Mouse (Mus musculus) megakaryocyte, adult 5-6 weeks (primary cell): ENCODE results near the gene Atpaf1. TPM values are rescaled to one million over a fixed set of nuclear protein-coding genes. Genes with fewer than 3 reads are reported as not detected.
A peak's percentile ranks its signal among the peaks of the same experiment; 100 is the strongest.

Source experiments
- ATAC-seq: 2 replicates; pipeline ENCODE4 v1.8.0; 2016; ENCODE audit warnings: mild to moderate bottlenecking, inconsistent platforms; ENCODE audit not compliant: poor library complexity, severe bottlenecking
- total RNA-seq, 2 experiments: library from RNA; stranded (forward) in 1 of 2; stranded (reverse) in 1 of 2; fragments of 153-499, 151-499 nt in 1 of 2; fragments of 221-1000, 200-1000 nt in 1 of 2; gene quantifications; 2 replicates each; pipeline versions ENCODE4 v1.2.3 to v1.2.4; 2015 to 2017

The Atpaf1 gene
- total RNA-seq (2015): 14.4 and 21.8 TPM in 2 replicates
- total RNA-seq (2017): 5.8 and 7.5 TPM in 2 replicates

GRCm38 (mm10) chr4:115784769-115785510 lies at the start of gene Atpaf1:
TSS of gene Atpaf1 (plus strand) at chr4:115784812.
- ATAC-seq: peak; percentile 89

GRCm38 (mm10) chr4:115734867-115735266 lies 49.7 kb upstream of the Atpaf1 start:
- ATAC-seq: no peak

DNA sequence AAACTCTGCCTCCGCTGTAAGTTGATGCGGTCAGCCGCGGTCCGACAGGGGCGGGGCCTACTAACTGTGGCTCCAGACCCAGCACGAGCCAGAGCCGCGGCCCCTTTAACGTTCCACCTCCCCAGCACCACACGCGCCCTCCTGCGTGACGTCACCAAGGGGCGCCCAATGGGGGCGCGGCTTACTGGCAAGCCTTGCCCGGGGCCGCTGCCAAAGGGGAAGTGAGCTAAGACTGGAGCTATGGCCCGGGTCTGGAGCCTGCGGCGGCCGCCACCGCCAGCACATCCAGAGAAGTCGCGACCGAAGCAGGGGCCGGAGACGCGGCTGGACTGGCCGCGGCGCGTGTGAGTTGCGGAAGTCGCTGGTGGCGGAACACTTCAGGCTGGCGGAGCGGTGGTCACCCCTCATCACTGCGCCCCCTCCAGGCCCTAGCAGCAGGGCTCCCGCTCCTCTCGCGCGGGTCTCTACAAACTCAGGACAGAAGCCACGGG lies 47.0 kb upstream of the Atpaf1 start, which contains the start of gene Efcab14:
Gene Efcab14 (plus strand): TSS at position 194 of the 491 bp plus-strand sequence.
- ATAC-seq: peak; percentile 88

DNA sequence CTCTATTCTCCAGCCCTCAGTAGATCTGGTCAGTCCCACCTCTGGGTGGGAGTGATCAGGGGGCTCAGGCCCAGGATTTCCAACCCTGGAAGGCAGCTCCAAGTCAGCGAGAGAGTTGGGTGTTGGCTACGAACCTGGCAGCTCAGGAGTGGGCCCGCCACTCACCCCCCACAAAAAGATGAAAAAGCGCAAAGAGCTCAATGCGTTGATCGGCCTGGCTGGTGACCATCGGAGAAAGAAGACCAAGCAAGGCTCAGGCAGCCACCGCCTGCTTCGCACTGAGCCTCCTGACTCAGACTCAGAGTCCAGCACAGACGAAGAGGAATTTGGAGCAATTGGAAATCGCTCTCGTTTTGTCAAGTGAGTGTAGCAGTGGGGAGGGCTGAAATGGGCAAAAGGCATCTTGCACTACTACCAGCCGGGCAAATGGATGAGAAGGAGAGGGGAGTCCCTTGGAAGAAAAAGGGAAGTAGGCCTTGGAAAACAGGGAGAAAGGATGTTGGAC lies 46.1 kb upstream of the Atpaf1 start:
- no peak for ATAC-seq

DNA sequence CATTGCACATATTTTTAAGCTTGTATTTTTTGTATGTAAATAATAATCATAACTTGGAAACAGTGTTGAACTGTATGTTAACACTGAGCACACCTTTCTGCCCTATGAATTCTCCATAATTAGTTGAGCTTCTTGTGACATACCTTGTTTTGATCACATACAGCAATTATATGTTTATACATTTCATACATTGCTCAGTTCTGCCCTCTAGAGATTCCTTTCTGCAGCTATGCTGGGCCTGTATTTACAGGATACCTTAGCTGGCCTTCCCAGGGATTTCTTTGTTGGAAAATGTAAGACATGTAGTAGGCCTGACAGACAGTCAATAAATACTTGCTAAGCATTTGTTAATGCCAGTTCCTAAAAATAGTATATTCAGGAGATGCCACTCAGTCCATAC lies 42.0 kb upstream of the Atpaf1 start:
- no peak for ATAC-seq

GRCm38 (mm10) chr4:115743096-115743495 lies 41.5 kb upstream of the Atpaf1 start:
- no peak for ATAC-seq

- no peak for ATAC-seq
These were observed 36.4 kb upstream of the Atpaf1 start for GRCm38 (mm10) chr4:115748181-115748580.

DNA sequence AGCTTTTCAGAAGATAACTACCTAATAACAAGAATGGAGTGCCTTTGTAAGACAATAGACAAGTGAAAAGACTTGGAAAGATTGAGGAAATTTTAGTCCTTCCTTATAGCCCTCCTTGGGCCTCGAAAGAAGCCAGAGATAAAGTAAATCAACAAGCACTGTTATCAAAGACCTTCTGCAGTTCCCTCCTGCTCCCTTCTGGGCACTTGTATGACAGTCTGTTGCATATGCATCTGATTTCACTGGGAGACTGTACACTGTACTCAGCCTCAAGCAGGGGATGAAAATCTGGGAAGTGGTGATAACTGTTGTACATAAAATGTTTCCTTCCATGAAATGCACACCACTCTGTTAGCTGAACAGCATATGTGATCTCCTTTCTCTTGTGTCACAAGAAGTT lies 35.3 kb upstream of the Atpaf1 start:
- no peak for ATAC-seq

DNA sequence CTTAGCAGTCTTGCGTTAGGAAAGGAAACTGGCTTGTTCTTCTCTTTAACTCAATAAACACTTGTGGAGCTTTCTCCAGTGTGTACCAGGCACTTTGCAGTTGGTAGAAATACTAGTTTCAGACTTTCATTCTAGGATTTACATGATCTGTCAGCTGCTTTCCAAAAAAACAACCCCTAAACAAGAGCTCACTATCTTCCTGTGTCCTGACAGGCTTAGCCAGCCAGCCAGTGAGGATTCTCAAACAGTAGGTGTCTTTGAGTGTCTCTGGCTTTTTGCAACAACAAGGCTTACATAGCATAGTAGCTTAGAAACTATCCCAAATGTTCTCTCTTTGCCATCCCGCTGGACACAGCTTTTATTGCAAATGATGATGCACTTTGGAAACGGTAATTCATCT lies 30.5 kb upstream of the Atpaf1 start:
- no peak for ATAC-seq

DNA sequence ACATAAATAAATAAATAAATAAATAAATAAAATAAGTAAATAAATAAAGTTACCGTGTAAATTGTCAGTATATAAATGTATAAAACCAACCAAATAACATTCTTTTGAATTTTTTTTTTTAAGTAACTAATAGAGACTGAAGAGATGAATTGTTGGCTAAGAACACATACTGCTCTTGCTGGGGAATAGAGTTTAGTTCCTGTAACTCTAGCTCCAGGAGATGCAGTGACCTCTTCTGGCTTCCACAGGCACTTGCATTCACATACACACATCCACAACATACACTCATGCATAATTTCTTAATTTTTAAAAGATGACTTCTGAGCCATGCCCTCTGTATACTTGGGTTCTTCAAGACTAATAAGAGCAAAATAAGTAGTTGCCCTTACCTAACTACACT lies 29.8 kb upstream of the Atpaf1 start:
- 0 out of 2 replicates have a peak, but pooled peaks have one; percentile 30 for ATAC-seq

- no peak for ATAC-seq
These were observed 23.4 kb upstream of the Atpaf1 start for GRCm38 (mm10) chr4:115761206-115761605.

DNA sequence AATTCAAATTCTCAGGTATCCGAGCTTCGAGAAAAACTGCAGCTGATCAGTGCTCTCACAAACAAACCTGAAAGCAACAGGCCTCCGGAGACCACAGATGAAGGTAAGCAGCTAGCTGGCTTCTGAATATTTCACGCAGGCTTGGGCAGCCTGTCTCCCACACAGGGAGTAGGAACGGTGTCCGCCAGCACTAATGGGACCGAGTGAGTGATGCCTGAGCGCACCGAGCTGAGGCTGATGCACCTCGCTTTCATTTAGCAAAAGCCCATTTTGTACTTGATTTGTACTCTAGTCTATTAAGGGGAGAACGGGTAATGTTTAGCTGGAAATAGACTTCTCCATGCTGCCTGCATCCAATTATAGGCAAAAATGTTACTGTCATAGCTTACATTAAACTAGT lies 20.0 kb upstream of the Atpaf1 start:
- ATAC-seq: no peak

- ATAC-seq: no peak
These were observed 16.8 kb upstream of the Atpaf1 start for GRCm38 (mm10) chr4:115767647-115768467.

DNA sequence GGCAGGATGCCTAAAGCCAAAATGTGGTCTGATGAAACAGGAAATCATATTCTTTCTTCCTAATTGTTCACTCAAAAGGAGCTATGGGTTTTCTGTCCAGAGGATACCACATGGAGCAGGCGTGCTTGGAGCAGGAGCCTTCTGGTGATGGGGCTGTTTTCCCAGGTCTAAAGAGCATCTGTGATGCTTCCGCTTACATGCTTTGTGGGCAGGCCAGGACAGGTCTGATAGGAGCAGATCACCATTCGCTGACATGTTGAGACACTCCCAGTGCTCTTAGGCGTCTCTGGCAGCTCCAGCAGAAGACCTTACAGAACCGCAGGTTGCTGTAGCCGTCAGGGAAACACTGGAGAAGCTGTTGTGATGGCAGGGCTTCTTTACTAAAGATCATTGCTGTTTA lies 9.6 kb upstream of the Atpaf1 start:
- no peak for ATAC-seq

DNA sequence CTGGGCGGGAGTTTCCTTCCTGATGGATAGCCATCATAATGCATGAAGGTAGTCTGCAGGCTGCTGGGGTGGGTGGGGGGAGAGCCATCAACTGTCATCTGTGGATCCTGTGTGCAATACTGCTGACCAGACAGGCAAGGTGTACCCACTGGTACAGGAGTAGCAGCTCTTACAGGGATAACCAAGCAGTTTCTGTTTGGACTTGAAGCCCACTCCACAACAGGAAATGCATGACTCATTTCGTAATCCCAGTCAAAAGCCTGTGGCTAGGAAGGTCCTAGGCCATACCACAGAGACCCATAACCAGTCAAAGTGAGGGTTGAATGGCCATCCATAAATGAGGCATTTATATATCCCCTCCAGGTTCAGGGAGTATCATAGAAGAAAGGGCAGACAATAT lies 7.0 kb upstream of the Atpaf1 start:
- ATAC-seq: 0 out of 2 replicates have a peak, but pooled peaks have one; percentile 10

- no peak for ATAC-seq
These were observed 4.3 kb upstream of the Atpaf1 start for GRCm38 (mm10) chr4:115780269-115780668.

DNA sequence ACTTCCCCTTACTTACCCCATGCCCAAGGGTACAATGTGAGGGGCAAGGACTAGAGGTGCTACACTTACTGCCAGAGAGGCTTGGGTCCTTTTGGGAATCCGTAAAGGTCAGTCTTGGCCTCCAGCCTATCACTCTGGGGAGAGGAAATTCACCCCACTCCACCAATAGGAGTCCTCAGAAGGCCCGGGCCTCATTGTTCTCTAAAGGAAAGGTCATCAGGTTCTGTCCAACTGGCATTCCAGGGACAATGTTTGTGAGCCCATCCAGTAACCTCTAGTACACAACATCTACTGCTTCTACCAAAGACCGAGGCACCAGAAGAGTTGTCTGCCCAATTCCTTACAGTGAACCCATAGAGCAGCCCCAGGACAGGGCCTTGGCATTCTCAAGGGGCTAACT lies 3.7 kb upstream of the Atpaf1 start, which contains the start of gene Tex38:
Gene Tex38 (minus strand): TSS at position 101 of the 400 bp plus-strand sequence.
- no peak for ATAC-seq

DNA sequence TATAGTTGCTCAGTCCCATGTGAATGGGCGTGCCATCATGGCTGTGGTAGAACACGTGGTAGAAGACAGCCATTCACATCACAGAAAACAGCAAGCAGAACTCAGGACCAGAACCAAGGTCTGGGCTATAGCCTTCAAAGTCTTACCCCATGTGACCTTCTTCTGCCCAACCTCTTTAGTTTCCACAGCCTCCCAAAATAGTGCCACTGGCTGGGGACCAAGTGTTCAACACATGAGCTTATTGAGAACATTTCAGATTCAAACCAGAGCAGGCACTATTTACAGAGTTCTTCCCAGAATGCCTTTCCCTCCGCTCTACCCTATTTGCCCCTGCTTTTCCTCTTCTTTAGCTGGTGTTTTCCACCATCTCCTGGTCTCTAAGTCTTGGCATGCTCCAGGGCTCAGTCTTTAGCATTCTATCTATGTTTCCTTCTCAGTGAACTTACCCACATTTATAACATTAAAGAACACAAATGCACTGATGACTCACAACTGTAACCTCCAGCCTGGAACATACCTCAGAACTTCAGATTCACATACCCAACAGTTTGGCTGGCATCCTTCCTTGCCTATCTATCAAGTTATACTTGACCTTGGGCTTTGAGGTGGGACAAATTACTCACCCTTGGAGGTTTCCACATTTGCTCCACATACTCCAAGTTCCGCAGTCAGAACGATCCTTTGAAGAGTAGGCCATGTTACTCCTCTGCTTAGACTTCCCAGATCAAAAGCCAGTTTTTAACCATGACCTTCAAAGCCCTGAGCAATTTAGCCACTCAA lies 2.4 kb upstream of the Atpaf1 start:
- ATAC-seq: no peak

- ATAC-seq: no peak
These were observed 961 bp downstream of the Atpaf1 start for GRCm38 (mm10) chr4:115785511-115786034.

DNA sequence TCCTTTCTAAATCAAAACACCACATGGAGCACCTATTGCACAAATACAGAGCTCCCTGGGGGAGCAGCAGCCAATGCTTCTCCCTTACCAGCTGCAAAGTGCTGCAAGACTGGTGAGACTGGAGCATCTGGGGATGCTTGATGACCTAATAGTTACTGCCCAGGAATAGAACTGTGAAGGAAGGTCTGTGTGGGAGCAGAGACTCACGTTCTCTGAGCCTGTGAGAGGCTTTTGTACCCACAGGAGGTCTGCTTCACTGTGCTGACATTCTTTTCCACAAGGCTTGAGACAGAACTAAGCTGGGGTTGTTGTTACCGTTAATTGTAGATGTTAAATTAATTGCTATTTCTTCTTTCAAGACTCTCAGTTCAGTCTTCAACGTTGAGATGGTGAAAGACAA lies 6.3 kb downstream of the Atpaf1 start:
- ATAC-seq: no peak
